Mouse (Mus musculus) bone marrow macrophage, adult 2 months (primary cell): Measurements from ENCODE around the gene Rab5c.

Experiments used
- CTCF ChIP-seq: IDR thresholded peaks from 2 replicates; pipeline ENCODE4 v1.5.1; 2012; ENCODE audit warnings: low read depth, mild to moderate bottlenecking, low read length, moderate library complexity
- POLR2A ChIP-seq: IDR thresholded peaks from 2 replicates; pipeline ENCODE4 v1.6.1; 2012; ENCODE audit warnings: mild to moderate bottlenecking, low read depth, low read length, borderline replicate concordance

- TF ChIP-seq POLR2A (no peak), CTCF (no peak)
Measured at GRCm38 (mm10) chr11:100684084-100684483, 53.9 kb downstream of the Rab5c start.
